Mouse (Mus musculus): ENCODE measurements around the gene Mtm1.

- TF ChIP-seq CTCF (IDR thresholded peaks at IDR 0.05) (no peak), POLR2A (IDR thresholded peaks at IDR 0.05; ENCODE audit: insufficient read depth, low read depth, low read length) (no peak; the same call in 1 of the 2 replicates), EP300 (IDR thresholded peaks at IDR 0.05; ENCODE audit: insufficient read depth, low read depth, low read length) (no peak)
Observed at GRCm38 (mm10) chrX:71214441-71215112, 4.0 kb downstream of the Mtm1 start.
